Mouse (Mus musculus) neural tube, embryonic 13.5 days (tissue): ENCODE measurements around the gene Jak3. TPM values are rescaled to one million over a fixed set of nuclear protein-coding genes. Genes with fewer than 3 reads are reported as not detected.

Source experiments
- ATAC-seq: fragments of 200-750 bp; cut with Nextera tagmentation; 2 replicates; pipeline ENCODE4 v1.8.0; 2017; ENCODE audit warnings: low read depth, mild to moderate bottlenecking, moderate TSS enrichment, moderate library complexity
- H3K27ac ChIP-seq: fragments of 300-500 bp; sonication (generic); replicated peaks from 2 replicates; pipeline ENCODE4 v1.5.1; 2015; ENCODE audit warnings: moderate library complexity, mild to moderate bottlenecking, inconsistent platforms
- H3K27me3 ChIP-seq: fragments of 300-500 bp; sonication (generic); 2 replicates; pipeline ENCODE4 v1.6.1; 2015; ENCODE audit warnings: mild to moderate bottlenecking, inconsistent platforms
- H3K36me3 ChIP-seq: fragments of 300-500 bp; sonication (generic); 2 replicates; pipeline ENCODE4 v1.6.1; 2015; ENCODE audit warnings: mild to moderate bottlenecking, inconsistent platforms
- H3K4me1 ChIP-seq: fragments of 300-500 bp; sonication (generic); replicated peaks from 2 replicates; pipeline ENCODE4 v1.6.1; 2015; ENCODE audit warnings: inconsistent platforms
- H3K4me2 ChIP-seq: fragments of 300-500 bp; sonication (generic); 2 replicates; pipeline ENCODE4 v1.6.1; 2015; ENCODE audit warnings: inconsistent platforms, mild to moderate bottlenecking, moderate library complexity
- H3K4me3 ChIP-seq: fragments of 300-500 bp; sonication (generic); 2 replicates; pipeline ENCODE4 v1.5.1; 2015; ENCODE audit warnings: mild to moderate bottlenecking, inconsistent platforms
- H3K9ac ChIP-seq: fragments of 300-500 bp; sonication (generic); 2 replicates; pipeline ENCODE4 v1.6.1; 2015; ENCODE audit warnings: moderate library complexity, mild to moderate bottlenecking, inconsistent platforms
- H3K9me3 ChIP-seq: fragments of 300-500 bp; sonication (generic); 2 replicates; pipeline ENCODE4 v1.6.1; 2016; ENCODE audit warnings: inconsistent platforms
- WGBS: fragments of 180-500 bp; shearing (Covaris S2); methylation state at CpG from one replicate; pipeline ENCODE4 v1.1.7; 2015; 5-methylcytosine and 5-hydroxymethylcytosine counted together
- polyA plus RNA-seq: library from polyadenylated mRNA; unstranded; fragments of >200 nt; fragmentation: Nextera tagmentation; extraction: Ambion mirVana; gene quantifications from 2 replicates; pipeline ENCODE4 v1.2.1, GENCODE M21; 2015

The Jak3 gene
- polyA plus RNA-seq, 1 experiment from 2014 or later = 3.9 TPM

- Histone ChIP-seq H3K36me3 (peaks cover 56% of the 10 kb centered on the region), H3K9me3 (0 out of 2 replicates have a peak, but pooled peaks cover 9% of the 10 kb centered on the region), H3K4me2 (no peak overlapping the region), H3K4me1 (peaks cover 7% of the 10 kb centered on the region; the same call in 1 of the 2 replicates), H3K27me3 (peaks cover 59% of the 10 kb centered on the region), H3K4me3 (no peak overlapping the region), H3K27ac (no peak overlapping the region), H3K9ac (no peak overlapping the region)
- 65% methylated on average over 8 of the region's 8 CpGs for WGBS
- ATAC-seq = no peak
Observed at GRCm38 (mm10) chr8:71637149-71638095, 38.7 kb upstream of the Jak3 start.

DNA sequence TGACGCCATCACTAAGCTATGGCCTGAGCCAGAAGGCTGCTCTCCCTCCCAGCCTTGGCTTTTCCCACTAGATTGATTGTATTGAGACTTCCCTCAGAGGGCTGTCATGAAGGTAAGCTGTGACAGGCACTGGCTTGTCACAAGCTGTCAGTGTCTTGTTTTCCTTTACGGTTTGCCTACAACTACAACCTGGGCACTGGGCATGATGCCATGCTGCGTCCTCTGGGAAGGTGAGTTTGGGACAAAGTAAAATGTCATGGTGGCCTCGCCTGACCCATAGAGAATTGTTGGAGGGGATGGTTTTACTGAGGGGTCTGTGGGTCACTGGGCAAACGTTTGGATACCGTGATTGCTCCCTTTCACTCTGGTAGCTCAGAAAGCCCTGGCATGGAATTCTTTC is 37.8 kb upstream of the Jak3 start:
- H3K4me3 ChIP-seq = no peak overlapping the region
- peaks cover 57% of the 10 kb centered on the region for H3K36me3 ChIP-seq
- H3K9ac ChIP-seq = no peak overlapping the region
- no peak overlapping the region for H3K27ac ChIP-seq
- WGBS = 72% methylated on average over 6 of the region's 6 CpGs
- H3K4me1 ChIP-seq = peaks cover 7% of the 10 kb centered on the region; the same call in 1 of the 2 replicates
- H3K9me3 ChIP-seq = no peaks in the 10 kb centered on the region
- H3K4me2 ChIP-seq = no peak overlapping the region
- peaks cover 54% of the 10 kb centered on the region for H3K27me3 ChIP-seq
- ATAC-seq = no peak

- no peak overlapping the region for H3K4me3 ChIP-seq
- 90% methylated on average over 4 of the region's 4 CpGs for whole genome bisulfite sequencing
- no peak overlapping the region for H3K9ac ChIP-seq
- H3K36me3 ChIP-seq = peaks cover 64% of the 10 kb centered on the region
- H3K4me1 ChIP-seq = peaks cover 5% of the 10 kb centered on the region; the same call in 1 of the 2 replicates
- no peak overlapping the region for H3K4me2 ChIP-seq
- H3K27me3 ChIP-seq = peaks cover 47% of the 10 kb centered on the region
- no peak overlapping the region for H3K27ac ChIP-seq
- H3K9me3 ChIP-seq = no peaks in the 10 kb centered on the region
- no peak for ATAC-seq
Observed at GRCm38 (mm10) chr8:71639318-71639717, 36.8 kb upstream of the Jak3 start.

DNA sequence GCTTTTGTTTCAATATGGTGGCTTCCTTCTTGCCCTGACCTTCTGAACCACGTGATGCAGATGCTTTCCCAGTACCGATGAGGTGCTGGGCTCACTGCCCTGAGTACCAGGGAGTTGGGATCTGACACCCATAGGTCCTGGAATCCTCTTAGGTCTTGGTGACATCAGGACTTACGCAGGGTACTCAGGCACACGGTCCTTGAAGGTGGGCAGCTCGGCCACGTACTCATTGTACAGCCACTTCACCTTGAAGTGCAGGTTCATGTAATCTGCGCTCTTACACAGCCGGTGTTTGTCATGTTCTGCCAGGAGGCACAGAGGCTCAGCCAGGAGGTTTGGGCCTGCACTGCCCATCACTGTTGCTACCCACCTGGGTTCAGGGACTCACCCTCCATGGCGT is 30.6 kb upstream of the Jak3 start:
- no peak for ATAC-seq
- no peaks in the 10 kb centered on the region for H3K9me3 ChIP-seq
- no peak overlapping the region for H3K9ac ChIP-seq
- 79% methylated on average over 9 of the region's 9 CpGs for WGBS
- H3K4me2 ChIP-seq = no peak overlapping the region
- peaks cover 82% of the 10 kb centered on the region for H3K36me3 ChIP-seq
- no peak overlapping the region for H3K27ac ChIP-seq
- H3K27me3 ChIP-seq = 0 out of 2 replicates have a peak, but pooled peaks cover 15% of the 10 kb centered on the region
- H3K4me1 ChIP-seq = no peaks in the 10 kb centered on the region
- H3K4me3 ChIP-seq = no peak overlapping the region

GRCm38 (mm10) chr8:71654600-71654999 is 21.5 kb upstream of the Jak3 start:
- peaks cover 79% of the 10 kb centered on the region for H3K27me3 ChIP-seq
- no peak for ATAC-seq
- H3K9ac ChIP-seq = 0 out of 2 replicates have a peak overlapping the region, but pooled peaks have one; percentile 22
- H3K27ac ChIP-seq = no peak overlapping the region
- no peaks in the 10 kb centered on the region for H3K9me3 ChIP-seq
- peaks cover 81% of the 10 kb centered on the region for H3K36me3 ChIP-seq
- H3K4me1 ChIP-seq = 0 out of 2 replicates have a peak, but pooled peaks cover 4% of the 10 kb centered on the region
- peak overlapping the region; percentile 32 for H3K4me2 ChIP-seq
- 3% methylated on average over 24 of the region's 24 CpGs for WGBS
- H3K4me3 ChIP-seq = no peak overlapping the region

GRCm38 (mm10) chr8:71657816-71658215 is 18.3 kb upstream of the Jak3 start:
- Histone ChIP-seq H3K27ac (no peak overlapping the region), H3K27me3 (peaks cover 86% of the 10 kb centered on the region), H3K4me2 (no peak overlapping the region), H3K9ac (no peak overlapping the region), H3K4me1 (0 out of 2 replicates have a peak, but pooled peaks cover 4% of the 10 kb centered on the region), H3K9me3 (no peaks in the 10 kb centered on the region), H3K4me3 (no peak overlapping the region), H3K36me3 (peaks cover 70% of the 10 kb centered on the region)
- ATAC-seq = no peak
- 25% methylated on average over 9 of the region's 9 CpGs for WGBS

GRCm38 (mm10) chr8:71658515-71659049 is 17.5 kb upstream of the Jak3 start:
- H3K9me3 ChIP-seq = no peaks in the 10 kb centered on the region
- H3K4me1 ChIP-seq = 0 out of 2 replicates have a peak, but pooled peaks cover 4% of the 10 kb centered on the region
- H3K4me3 ChIP-seq = no peak overlapping the region
- H3K36me3 ChIP-seq = peaks cover 71% of the 10 kb centered on the region
- no peak overlapping the region for H3K9ac ChIP-seq
- H3K4me2 ChIP-seq = no peak overlapping the region
- WGBS = 30% methylated on average over 17 of the region's 17 CpGs
- no peak overlapping the region for H3K27ac ChIP-seq
- no peak for ATAC-seq
- peaks cover 86% of the 10 kb centered on the region for H3K27me3 ChIP-seq

GRCm38 (mm10) chr8:71659751-71660150 is 16.3 kb upstream of the Jak3 start:
- 78% methylated on average over 1 of the region's 1 CpGs for WGBS
- Histone ChIP-seq H3K9ac (no peak overlapping the region), H3K9me3 (no peaks in the 10 kb centered on the region), H3K27me3 (peaks cover 84% of the 10 kb centered on the region), H3K36me3 (peaks cover 68% of the 10 kb centered on the region), H3K27ac (no peak overlapping the region), H3K4me2 (no peak overlapping the region), H3K4me1 (0 out of 2 replicates have a peak, but pooled peaks cover 2% of the 10 kb centered on the region), H3K4me3 (no peak overlapping the region)
- ATAC-seq = no peak

DNA sequence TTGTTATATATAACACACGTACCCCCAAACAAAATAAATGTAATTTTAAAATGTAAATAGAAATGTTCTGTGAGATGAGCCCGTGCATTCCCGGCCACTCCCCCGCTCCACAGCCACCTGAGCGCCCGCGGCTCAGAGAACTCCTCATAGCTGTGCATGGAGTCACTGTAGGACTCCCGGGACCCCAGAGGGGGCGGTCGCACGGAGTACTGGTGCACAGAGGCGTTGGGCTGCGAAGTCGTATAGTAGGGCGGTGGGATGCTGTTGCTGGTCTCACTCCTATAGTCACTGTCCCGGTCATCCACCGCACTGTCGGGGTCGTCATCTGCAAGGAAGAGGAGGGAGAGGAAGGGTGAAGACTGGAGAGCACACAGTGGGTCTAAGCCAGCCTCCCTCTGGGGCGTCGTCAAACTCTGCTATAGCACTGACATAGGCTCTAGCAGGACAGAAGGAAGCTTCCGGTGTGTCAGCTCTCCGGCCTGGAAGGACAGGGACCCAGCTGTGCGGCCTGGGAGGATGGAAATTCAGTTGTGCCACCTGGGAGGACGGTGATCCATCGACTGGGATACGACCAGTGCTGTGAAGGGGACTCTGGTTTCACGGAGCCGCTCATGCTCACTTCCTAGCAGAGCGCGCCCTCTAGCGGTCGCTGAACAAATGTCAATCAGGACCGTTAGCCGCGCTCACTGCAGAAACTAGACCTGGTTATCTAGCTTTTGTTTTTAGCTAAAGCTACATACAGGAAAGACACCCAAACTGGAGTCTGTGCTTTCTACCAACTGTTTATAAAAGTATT is 15.6 kb upstream of the Jak3 start:
- Histone ChIP-seq H3K4me1 (peaks cover under 1% of the 10 kb centered on the region; the same call in 1 of the 2 replicates), H3K4me2 (no peak overlapping the region)

GRCm38 (mm10) chr8:71665331-71666130 is 10.6 kb upstream of the Jak3 start:
- no peak overlapping the region for H3K9ac ChIP-seq
- WGBS = 5% methylated on average over 22 of the region's 22 CpGs
- H3K9me3 ChIP-seq = no peaks in the 10 kb centered on the region
- H3K27ac ChIP-seq = no peak overlapping the region
- peaks cover 30% of the 10 kb centered on the region for H3K36me3 ChIP-seq
- ATAC-seq = no peak
- no peak overlapping the region for H3K4me3 ChIP-seq
- H3K4me1 ChIP-seq = peaks cover 50% of the 10 kb centered on the region
- peak overlapping the region; percentile 29 for H3K4me2 ChIP-seq
- peaks cover 45% of the 10 kb centered on the region for H3K27me3 ChIP-seq

More for the DNA sequence above, 15.6 kb upstream of the Jak3 start:
- Histone ChIP-seq H3K9ac (no peak overlapping the region), H3K27me3 (peaks cover 76% of the 10 kb centered on the region), H3K36me3 (peaks cover 65% of the 10 kb centered on the region), H3K9me3 (no peaks in the 10 kb centered on the region), H3K27ac (no peak overlapping the region), H3K4me3 (no peak overlapping the region)
- 8% methylated on average over 36 of the region's 36 CpGs for WGBS
- ATAC-seq = peak; percentile 52

DNA sequence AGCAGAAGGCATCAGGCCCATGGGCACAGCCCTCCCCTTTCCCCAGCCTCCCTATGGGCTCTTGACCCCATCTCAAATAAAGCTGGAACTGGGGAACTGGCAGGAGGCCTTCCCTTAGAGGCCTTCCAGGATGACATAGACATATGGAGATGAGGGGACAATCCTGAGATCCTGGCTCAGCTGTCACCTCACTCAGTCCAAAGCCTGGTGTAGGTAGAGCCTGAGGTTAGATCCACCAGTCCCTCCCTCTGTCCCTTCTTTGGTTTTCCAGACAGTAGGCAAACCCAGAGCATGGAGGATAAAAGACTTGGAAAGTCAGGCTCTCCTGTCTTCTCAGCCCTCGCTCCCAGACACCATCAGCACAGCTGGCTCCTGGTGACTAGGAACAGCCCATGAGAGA is 9.2 kb upstream of the Jak3 start:
- peaks cover 50% of the 10 kb centered on the region for H3K4me1 ChIP-seq
- peaks cover 44% of the 10 kb centered on the region for H3K27me3 ChIP-seq
- peak overlapping the region; percentile 85 for H3K27ac ChIP-seq
- H3K9ac ChIP-seq = peak overlapping the region; percentile 64; the same call in 1 of the 2 replicates
- ATAC-seq = no peak
- 19% methylated on average over 1 of the region's 1 CpGs for WGBS
- H3K4me3 ChIP-seq = no peak overlapping the region
- H3K36me3 ChIP-seq = peaks cover 24% of the 10 kb centered on the region
- H3K9me3 ChIP-seq = no peaks in the 10 kb centered on the region
- H3K4me2 ChIP-seq = peak overlapping the region; percentile 43; the same call in 1 of the 2 replicates
